Mouse (Mus musculus) right cerebral cortex, postnatal 10 days (tissue): ENCODE data around the gene Gm13539.

Source experiments
- DNase-seq, 2 experiments: peaks; one replicate each; pipeline ENCODE4 v3.0.0; 2021; ENCODE audit warnings: low spot score in 2 of 2

Gene Gm13539

GRCm38 (mm10) chr2:25828344-25828947 is 46.4 kb downstream of the Gm13539 start:
- no peak for DNase-seq

GRCm38 (mm10) chr2:25830786-25831185 is 48.7 kb downstream of the Gm13539 start:
- DNase-seq = no peak

GRCm38 (mm10) chr2:25836291-25836690 is 54.2 kb downstream of the Gm13539 start:
- peak; percentile 81 to 85 for DNase-seq
